Mouse (Mus musculus): ENCODE results near the gene Cfap221. TPM values are rescaled to one million over a fixed set of nuclear protein-coding genes. Genes with fewer than 3 reads are reported as not detected.

The Cfap221 gene
- total RNA-seq, 2 experiments from 2014 or later, result not detected

GRCm38 (mm10) chr1:119907206-119907748 lies 89.8 kb downstream of the Cfap221 start:
- DNase-seq (ENCODE audit: low spot score in 2 of 2), result no peak

- no peak for DNase-seq (ENCODE audit: low spot score in 2 of 2)
Measured at GRCm38 (mm10) chr1:119903231-119903620, 93.8 kb downstream of the Cfap221 start.

DNA sequence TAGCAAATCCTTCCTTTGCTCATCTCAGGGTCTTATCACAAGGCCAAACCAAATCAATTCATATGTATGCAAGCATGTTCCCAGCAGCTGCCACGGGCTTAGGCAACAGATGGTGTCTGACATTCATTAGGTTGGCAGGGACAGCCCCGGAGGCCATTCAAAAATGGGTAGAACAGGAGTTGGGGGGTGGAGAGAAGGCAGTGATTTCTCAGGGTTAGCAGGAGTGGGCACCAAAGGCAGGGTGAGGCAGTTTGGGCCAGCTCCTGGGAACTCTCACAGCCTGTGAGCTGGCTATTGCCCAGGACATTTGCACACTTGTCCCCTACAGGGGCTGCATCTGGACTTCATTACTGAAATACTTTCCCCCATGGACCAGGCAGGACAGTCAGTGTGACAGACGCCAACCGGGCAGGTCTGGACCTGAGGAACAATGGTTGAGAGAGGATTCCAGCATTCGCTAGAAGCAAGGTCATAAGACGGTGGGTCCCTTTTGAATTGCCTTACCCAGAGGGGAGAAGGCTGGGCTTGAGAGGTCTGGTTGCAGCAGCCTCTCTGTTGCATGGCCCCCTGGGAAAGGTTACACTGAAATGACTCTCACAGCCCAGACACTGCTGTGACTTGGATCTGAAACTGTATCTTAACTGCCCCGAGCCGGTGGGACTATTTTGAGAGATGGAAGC lies 94.3 kb downstream of the Cfap221 start:
- DNase-seq (ENCODE audit: low spot score in 2 of 2), result no peak

DNA sequence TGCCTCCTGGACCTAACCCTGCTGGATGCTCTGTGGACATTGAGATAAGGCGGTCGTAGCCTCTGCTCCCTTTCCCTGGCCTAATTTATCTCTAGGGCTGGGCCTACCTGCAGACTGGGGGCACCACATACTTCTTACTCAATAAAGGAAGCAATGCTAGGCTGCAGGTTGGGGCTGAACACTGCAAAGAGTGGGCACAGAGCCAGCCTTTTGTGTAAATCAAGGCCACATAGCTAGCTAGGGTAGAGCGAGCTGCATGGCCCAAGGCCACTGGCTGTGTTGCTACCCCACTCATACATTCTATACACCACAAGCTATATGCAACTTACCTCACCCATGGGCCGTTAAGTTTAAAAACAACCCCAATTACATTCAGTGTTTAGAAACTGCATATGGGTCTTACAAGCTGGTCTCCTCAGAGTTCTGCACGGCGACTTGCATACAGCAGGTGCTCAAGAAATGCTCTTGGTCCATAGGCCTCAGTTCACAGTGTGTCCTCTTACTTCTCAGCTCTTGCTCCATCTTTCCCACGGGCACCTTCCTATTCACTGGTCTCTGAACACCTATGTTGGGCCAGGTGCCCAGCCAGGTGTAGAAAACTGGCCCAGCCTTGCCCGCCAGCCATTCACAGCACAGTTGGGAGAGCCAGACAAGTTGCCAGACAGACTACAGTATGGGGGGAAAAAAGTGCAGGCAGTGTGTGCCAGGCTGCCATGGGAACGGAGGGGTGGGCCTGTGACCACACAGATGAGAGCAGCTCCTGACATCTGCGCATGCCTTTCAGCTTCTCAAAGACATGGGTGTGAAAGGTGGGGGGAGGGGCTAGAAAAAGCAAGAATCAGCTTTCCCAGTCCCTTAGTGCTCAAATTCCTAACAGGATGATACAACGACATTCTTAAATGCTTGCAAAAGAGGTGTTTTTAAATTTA lies 97.6 kb downstream of the Cfap221 start:
- no peak for DNase-seq (ENCODE audit: low spot score in 2 of 2)

DNA sequence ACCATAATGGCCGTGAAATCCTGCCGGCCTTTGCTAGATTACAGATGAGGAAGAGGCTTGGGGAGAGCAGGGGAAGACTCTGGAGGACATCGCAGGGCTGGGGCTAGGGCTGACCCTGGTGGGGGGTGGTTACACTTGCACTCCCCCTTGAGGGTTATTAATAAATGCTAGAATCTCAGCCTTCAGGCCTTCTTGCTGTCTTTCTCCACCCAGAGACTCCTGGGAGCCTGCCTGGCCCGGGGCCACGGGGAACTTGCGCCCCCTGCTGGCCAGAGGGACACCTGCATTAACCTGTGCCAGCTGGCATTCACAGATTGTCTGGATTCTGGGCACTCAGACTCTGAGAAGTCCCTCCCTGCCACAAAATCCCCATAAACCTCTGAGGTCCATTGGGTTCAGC lies 102.1 kb downstream of the Cfap221 start:
- peak; percentile 72 to 74 for DNase-seq (ENCODE audit: low spot score in 2 of 2)

- no peak for DNase-seq (ENCODE audit: low spot score in 2 of 2)
Measured at GRCm38 (mm10) chr1:119893600-119893999, 103.4 kb downstream of the Cfap221 start.

DNA sequence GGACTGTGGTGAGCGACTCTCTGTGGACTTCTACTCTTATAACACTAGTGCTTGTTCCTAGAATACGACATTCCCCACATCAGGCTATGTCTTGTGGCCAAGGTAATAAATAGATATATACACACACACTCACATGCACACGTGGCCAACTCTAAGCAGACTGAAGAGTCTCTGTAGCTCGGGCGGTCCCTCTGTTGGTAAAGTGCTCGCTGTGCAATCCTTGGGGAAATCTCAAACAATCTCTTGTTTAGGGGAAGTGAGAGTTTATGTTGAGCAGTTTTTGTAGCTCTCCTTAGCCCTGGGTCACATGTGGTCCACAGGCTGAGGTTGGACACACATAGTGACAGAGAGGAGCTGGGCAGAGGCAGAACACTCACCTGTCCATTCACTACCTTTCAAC lies 104.1 kb downstream of the Cfap221 start:
- no peak for DNase-seq (ENCODE audit: low spot score in 2 of 2)

- no peak for DNase-seq (ENCODE audit: low spot score in 2 of 2)
Measured at GRCm38 (mm10) chr1:119891865-119892264, 105.2 kb downstream of the Cfap221 start.

DNA sequence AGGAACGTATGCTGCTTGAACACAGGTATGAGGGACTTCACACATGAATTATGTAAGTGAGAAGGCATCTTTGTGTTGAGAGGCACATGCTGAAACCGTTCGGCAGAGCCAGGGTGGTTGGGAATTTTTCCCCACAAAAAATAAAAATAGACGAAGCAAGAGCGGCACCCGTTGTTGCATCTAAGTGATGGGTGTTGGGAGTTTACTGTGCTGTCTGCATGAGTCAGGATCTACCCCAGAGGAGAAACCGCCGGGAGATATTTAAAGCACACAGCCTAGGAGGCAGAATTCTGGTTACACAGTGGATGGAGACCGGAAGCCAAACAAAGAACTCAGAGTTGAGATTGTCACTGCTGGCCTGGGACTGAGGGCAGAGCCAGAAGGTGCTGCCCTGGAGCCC lies 105.9 kb downstream of the Cfap221 start:
- no peak for DNase-seq (ENCODE audit: low spot score in 2 of 2)

DNA sequence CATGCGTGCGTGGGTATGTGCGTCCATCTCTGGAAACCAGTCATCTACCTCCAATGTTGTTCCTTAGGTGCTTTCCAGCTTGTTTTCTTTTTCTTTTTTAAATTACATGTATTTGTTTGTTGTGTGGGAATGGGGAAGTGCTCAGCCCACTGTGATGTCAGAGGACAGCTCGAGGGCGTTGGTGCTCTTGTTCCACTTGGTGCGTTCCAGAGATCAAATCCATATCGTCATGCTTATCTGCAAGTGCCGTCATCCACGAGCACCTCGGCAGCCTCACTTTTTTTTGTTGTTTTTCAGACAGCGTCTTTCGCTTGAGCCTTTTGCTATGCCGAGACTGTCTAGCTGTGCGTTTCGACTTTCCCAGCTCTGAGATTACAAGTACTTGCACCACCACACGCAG lies 107.7 kb downstream of the Cfap221 start:
- DNase-seq (ENCODE audit: low spot score in 2 of 2), result no peak

DNA sequence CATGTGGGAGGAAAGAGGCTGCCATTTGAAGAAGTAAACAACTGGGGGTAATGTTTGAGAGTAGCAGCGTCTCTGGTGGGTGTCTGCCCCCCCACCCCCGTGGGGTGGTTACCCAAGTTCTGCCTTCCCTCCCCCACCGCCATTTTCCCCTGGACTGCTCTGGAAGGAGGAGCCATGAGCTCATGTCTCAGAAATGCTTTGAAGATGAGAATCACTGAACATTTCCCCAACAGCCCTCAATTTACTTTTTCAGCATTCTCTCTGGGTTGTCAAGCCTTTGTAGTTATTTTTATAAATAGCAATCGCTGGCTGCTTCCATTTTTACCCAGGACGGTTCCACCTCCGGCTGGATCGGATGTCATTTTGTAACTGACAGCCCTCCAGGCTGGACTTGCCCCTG lies 110.7 kb downstream of the Cfap221 start:
- DNase-seq (ENCODE audit: low spot score in 2 of 2), result no peak

DNA sequence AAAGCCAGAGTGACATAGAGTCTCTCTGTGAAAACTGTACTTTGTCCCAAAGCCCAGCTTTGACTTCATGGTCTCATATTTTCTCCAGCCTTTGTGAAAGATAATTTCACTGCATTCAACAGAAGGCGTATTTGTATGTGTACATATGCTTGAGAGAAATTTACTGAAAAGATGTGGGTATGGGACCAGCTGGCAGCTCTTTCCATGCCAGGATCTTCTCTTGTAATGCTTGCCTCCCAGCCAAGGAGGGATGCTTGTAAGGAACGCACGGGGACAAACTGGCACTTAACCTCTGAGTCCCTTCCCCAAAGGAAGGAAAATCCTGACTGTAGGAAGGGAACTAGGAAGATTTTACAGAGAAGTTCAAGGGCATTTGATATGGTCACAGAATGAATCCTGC lies 112.8 kb downstream of the Cfap221 start:
- DNase-seq (ENCODE audit: low spot score in 2 of 2), result no peak

GRCm38 (mm10) chr1:119878909-119879308 lies 118.1 kb downstream of the Cfap221 start:
- peak in 1 of 2 experiments; percentile 27 for DNase-seq (ENCODE audit: low spot score in 2 of 2)

DNA sequence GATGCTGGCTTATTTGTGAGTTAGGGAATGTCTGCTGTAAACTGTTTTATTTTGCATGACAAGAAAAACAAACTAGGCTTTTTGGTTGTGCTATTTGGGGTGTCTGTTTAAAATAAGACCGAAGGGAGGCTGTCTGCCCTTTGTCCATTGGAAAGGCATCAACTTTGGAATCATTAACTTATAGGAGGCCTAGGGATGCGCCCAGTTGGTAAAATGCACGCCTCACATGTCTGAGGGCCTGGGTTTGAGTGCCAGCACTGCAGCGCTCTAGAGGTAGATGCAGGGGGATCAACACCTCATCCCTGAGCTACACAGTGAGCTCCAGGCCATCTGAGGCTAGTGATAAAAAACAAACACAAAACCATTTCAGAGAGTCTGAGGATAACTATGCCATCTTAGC lies 119.6 kb downstream of the Cfap221 start:
- DNase-seq (ENCODE audit: low spot score in 2 of 2), result no peak

Other genes starting within 250 kb of the Cfap221 start
- 10 to 100 TPM; 23.7 to 31.1 TPM for gene Ptpn4, start 159.6 kb downstream of the Cfap221 start, total RNA-seq (2021)
- 1 to 10 TPM; 6.6 to 8.2 TPM for gene Tmem177, start 84.0 kb downstream of the Cfap221 start, total RNA-seq (2021)
- gene Sctr, start 9.7 kb upstream of the Cfap221 start, total RNA-seq (2021), result 1 to 10 TPM; 7.3 to 9.5 TPM
- gene Tmem37, start 76.8 kb upstream of the Cfap221 start, total RNA-seq (2021), result 10 to 100 TPM in 1 of 2 experiments, 1 to 10 TPM in 1; 8.3 to 26.7 TPM
- gene Dbi, start 123.8 kb upstream of the Cfap221 start, total RNA-seq (2021), result 1,000 to 10,000 TPM; 1,010 to 2,386 TPM
- gene 3110009E18Rik, start 124.0 kb upstream of the Cfap221 start, total RNA-seq (2021), result 10 to 100 TPM in 1 of 2 experiments, 1 to 10 TPM in 1; 8.6 to 10.5 TPM

All from adrenal gland, adult 18-20 months (tissue).